Mouse (Mus musculus): ENCODE measurements around the gene Olfr1247.

DNA sequence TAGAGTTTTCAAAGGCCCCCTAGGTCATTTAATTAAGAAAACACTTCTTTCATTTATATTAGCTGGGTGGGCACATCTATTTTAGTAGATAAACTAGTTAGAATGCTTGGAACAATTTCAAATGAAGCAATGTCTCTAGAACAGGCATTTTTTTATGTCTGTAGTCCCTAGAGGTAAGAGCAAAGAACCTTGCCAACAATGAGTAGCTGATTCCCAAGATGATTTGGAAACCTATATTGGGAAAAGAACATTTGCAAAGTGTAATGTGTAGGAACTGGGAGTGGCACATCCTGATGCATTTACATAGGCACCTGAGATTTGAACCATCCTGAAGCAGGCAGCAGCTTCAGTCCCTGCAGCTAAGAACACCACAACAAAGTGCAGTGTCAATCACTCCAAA, 47.4 kb upstream of the Olfr1247 start, which contains the start of gene Olfr1250:
- TF ChIP-seq CTCF (IDR thresholded peaks at IDR 0.05; ENCODE audit: low read depth, low read length) (no peak), POLR2A (IDR thresholded peaks at IDR 0.05; ENCODE audit: borderline replicate concordance, low read depth, low read length) (no peak)
